Comparison of ENCODE assay signal across 7 mouse cellular contexts in genomic region chr15:25364160-25364818, GRCm38 (mm10). TPM values are rescaled to one million over a fixed set of nuclear protein-coding genes. Genes with fewer than 3 reads are reported as not detected.
DNase-seq lines count a peak whose midpoint lies in the region; ATAC-seq and TF ChIP-seq lines count a peak whose summit lies in the region.

No protein-coding gene starts in this region.

- H3K4me1 ChIP-seq in forebrain, embryonic 11.5 days (replicated peaks; ENCODE audit: control insufficient read depth, insufficient read depth, low read length) = peaks cover 20% of the 10 kb centered on the region
- H3K4me1 ChIP-seq in hindbrain, postnatal 0 days (ENCODE audit: insufficient read depth, low read length) = 0 out of 2 replicates have a peak, but pooled peaks cover 18% of the 10 kb centered on the region

- ATAC-seq in forebrain, embryonic 11.5 days (replicated peaks; ENCODE audit: low FRiP score) = peak; percentile 57
- peak; percentile 30 for ATAC-seq in hindbrain, postnatal 0 days

- peak overlapping the region; percentile 53 for H3K4me2 ChIP-seq in forebrain, embryonic 11.5 days (ENCODE audit: low read depth, low read length, severe bottlenecking)
- peak overlapping the region; percentile 53 for H3K4me2 ChIP-seq in hindbrain, postnatal 0 days (ENCODE audit: low read depth, low read length)

- no peak overlapping the region for H3K27ac ChIP-seq in forebrain, embryonic 11.5 days (ENCODE audit: low read depth, low read length)
- peak overlapping the region; percentile 81 for H3K27ac ChIP-seq in hindbrain, postnatal 0 days

- no peaks in the 10 kb centered on the region for H3K9me3 ChIP-seq in forebrain, embryonic 11.5 days (ENCODE audit: control insufficient read depth, low read length)
- H3K9me3 ChIP-seq in hindbrain, postnatal 0 days (ENCODE audit: low read length) = no peaks in the 10 kb centered on the region

- peak overlapping the region; percentile 14 for H3K4me3 ChIP-seq in forebrain, embryonic 11.5 days (ENCODE audit: low read depth, low read length)
- H3K4me3 ChIP-seq in hindbrain, postnatal 0 days (ENCODE audit: low read length) = peak overlapping the region; percentile 29

- no peaks in the 10 kb centered on the region for H3K27me3 ChIP-seq in forebrain, embryonic 11.5 days (ENCODE audit: control insufficient read depth, insufficient read depth, low read length)
- no peaks in the 10 kb centered on the region for H3K27me3 ChIP-seq in hindbrain, postnatal 0 days (ENCODE audit: insufficient read depth, low read length)

- 5% methylated on average over 81 of the region's 97 CpGs for WGBS in forebrain, embryonic 11.5 days
- WGBS in hindbrain, postnatal 0 days = 6% methylated on average over 75 of the region's 97 CpGs

- H3K9ac ChIP-seq in forebrain, embryonic 11.5 days (ENCODE audit: low read length) = peak overlapping the region; percentile 66
- H3K9ac ChIP-seq in hindbrain, postnatal 0 days (replicated peaks; ENCODE audit: low read length) = peak overlapping the region; percentile 56

- H3K36me3 ChIP-seq in forebrain, embryonic 11.5 days (ENCODE audit: control insufficient read depth, insufficient read depth, low read length) = no peaks in the 10 kb centered on the region; the same call in 1 of the 2 replicates
- H3K36me3 ChIP-seq in hindbrain, postnatal 0 days (ENCODE audit: insufficient read depth, low read length) = no peaks in the 10 kb centered on the region

- TF ChIP-seq CTCF in hindbrain, postnatal 0 days (IDR thresholded peaks at IDR 0.05; ENCODE audit: low read depth) = no peak

- DNase-seq in urinary bladder, adult 2 months (ENCODE audit: low spot score) = peak; percentile 30
- DNase-seq in urinary bladder, postnatal 10 days (ENCODE audit: low spot score) = no peak
- peak; percentile 71 for DNase-seq in forebrain, embryonic 11.5 days (ENCODE audit: low spot score)
- DNase-seq in hindbrain, postnatal 0 days (ENCODE audit: low spot score) = peak; percentile 42
- peak; percentile 20 for DNase-seq in lung, postnatal 10 days
- DNase-seq in retina, postnatal 1 day = peak; percentile 54
- DNase-seq in left cerebral cortex, adult 18-20 months (ENCODE audit: low spot score in 2 of 2) = no peak

RNA-seq across cellular contexts. Expression of gene Basp1, which starts 49.3 kb away (rescaled TPM):
- polyA plus RNA-seq in urinary bladder, adult 2 months (2012; rRNA removed) = 66.5 and 83.1 TPM in 2 replicates
- 139 and 181 TPM in 2 replicates for polyA plus RNA-seq in forebrain, embryonic 11.5 days (2014; fragmentation: Nextera tagmentation; extraction: Ambion mirVana)
- 701 and 894 TPM in 2 replicates for total RNA-seq in hindbrain, postnatal 0 days (2014; rRNA removed)
- polyA plus RNA-seq in hindbrain, postnatal 0 days (2015; fragmentation: Nextera tagmentation; extraction: Ambion mirVana) = 415 and 425 TPM in 2 replicates
- 100 to 1,000 TPM; 630 to 642 TPM for total RNA-seq in left cerebral cortex, adult 18-20 months (2021)

Comparison
In these comparisons a context has a peak if more than half of its experiments do, and no peak if none do; other contexts are left out.
1. DNase-seq: peak in urinary bladder, adult 2 months (single experiment), forebrain, embryonic 11.5 days (single experiment), hindbrain, postnatal 0 days (single experiment), lung, postnatal 10 days (single experiment) and retina, postnatal 1 day (single experiment); none in urinary bladder, postnatal 10 days (single experiment) and left cerebral cortex, adult 18-20 months (0 of 2).